Mouse (Mus musculus): ENCODE measurements around the gene Gsdmc3. TPM values are rescaled to one million over a fixed set of nuclear protein-coding genes. Genes with fewer than 3 reads are reported as not detected.
"Not testable (repeated sequence)": the region's sequence is repeated elsewhere in the genome, so short reads cannot be mapped to it uniquely, and the experiment has no call there.

Gene Gsdmc3
- total RNA-seq (2017): not detected in 2 replicates

DNA sequence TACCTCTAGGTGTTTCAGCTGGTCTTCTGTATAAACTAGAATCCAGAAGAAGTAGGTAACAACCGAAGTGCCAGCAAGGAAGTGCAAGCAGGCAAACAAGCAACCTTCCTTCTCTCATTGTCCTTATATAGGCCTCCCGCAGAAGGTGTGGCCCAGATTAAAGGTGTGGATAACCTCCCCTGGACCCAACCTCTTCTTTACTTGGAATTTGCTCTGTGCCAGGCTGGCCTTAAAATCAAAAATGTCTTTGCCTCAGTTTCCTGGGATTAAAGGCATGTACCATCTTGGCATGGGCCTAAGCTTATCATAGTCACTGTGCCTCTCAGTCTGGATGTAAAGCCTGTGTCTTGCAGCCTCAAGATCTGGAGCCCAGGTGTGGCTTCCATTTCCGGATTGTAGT lies at the start of gene Gsdmc3:
TSS of gene Gsdmc3 (minus strand) at position 101 of the 400 bp plus-strand sequence.
- not testable (repeated sequence) for ATAC-seq (replicated peaks; ENCODE audit: low read depth, poor library complexity, severe bottlenecking)

DNA sequence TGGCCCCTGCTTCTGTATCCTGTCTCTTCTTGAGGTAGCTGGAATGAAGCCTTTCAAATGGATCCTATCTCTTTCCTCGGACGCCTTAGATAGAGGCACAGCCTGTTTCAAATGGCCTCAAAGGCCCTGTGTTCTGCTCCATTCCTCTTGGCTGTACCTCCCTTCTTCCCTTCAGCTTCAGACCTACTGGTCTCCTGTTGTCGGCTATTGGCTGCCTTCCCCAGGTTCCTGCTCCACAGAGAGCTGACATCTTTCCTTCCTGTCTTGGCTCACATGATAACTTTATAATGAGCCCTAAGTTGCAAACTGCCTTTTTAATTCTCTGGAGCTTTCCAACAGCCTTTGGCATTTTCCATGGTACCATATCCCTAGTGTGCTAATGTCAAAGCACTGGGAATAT lies 47.8 kb upstream of the Gsdmc3 start:
- no peak for ATAC-seq (replicated peaks; ENCODE audit: low read depth, poor library complexity, severe bottlenecking)

DNA sequence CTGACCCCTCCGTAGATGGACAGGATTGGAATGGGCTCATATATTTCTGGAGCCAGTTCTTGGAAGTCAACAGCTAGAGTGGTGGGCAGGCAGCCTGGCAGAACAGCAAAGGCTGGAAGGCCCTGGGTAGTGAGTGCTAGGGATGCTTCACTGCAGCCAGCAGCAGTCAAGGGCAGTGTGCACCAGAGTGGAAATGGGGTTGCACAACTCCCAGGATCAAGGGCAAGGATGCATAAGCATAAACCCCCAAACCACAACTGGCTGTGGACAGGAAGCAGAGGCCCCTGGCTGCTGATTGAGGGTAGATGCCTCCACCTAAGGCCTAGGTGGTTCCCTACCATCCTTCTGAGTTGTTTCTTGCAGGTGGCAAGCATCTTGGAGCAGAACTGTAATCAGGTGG lies 46.1 kb upstream of the Gsdmc3 start:
- ATAC-seq (replicated peaks; ENCODE audit: low read depth, poor library complexity, severe bottlenecking): peak; percentile 87

DNA sequence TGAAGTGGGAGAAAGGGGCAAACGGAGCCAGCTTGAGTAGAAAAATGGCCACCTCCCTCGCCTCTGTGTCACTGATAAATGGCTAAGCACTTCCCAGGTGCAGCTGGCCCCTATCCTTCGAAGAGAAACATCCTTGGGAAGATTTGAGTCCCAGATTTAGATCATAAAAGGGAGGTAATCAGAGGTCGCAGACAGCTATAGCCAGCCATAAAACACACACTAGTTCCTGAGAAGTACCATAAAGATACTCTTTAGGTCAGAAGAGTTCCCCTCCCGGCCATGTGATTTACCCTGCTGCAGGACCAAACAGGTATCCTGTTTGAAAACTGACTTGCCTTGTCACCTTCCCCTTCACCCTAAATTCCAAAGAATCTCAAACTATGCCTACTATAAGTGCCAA lies 43.3 kb upstream of the Gsdmc3 start:
- ATAC-seq (replicated peaks; ENCODE audit: low read depth, poor library complexity, severe bottlenecking): not testable (repeated sequence)

DNA sequence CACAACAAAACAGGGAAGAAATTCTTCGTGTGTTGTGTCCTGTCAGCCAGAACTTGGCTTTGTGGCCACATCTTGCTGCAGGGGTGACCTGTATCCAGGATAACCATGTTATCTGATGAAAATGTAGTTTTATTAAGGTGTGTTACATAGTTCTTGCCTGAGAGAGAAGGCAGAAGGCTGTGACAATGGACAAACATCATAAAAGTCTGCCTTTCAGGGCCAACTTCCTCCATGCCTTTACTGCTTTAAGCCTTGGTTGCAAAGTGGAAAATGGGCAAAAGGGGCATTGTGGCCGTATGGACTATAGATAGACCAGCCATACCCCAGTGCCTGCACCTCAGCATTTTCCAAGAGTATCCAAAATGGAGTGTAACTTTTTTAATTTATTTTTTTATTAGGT lies 41.4 kb upstream of the Gsdmc3 start:
- not testable (repeated sequence) for ATAC-seq (replicated peaks; ENCODE audit: low read depth, poor library complexity, severe bottlenecking)

DNA sequence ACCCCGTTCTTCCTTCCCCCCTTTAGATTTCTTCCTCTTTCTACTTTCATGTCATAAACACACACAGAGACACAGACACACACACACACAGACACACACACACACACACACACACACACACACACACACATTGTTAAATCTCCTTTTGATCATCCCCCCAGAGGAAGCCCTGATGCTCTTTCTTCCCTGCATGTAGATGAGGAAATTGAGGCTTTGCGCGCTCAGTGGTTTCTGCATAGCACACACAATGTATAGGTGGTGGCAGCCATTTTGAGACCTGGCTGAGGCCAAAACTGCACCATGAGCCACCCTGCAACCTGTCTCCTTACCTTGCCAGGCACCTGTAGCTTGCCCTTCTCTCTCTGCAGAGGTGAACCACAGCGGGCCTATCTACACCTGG lies 38.2 kb upstream of the Gsdmc3 start:
- 0 out of 2 replicates have a peak, but pooled peaks have one; percentile 29 for ATAC-seq (replicated peaks; ENCODE audit: low read depth, poor library complexity, severe bottlenecking)

DNA sequence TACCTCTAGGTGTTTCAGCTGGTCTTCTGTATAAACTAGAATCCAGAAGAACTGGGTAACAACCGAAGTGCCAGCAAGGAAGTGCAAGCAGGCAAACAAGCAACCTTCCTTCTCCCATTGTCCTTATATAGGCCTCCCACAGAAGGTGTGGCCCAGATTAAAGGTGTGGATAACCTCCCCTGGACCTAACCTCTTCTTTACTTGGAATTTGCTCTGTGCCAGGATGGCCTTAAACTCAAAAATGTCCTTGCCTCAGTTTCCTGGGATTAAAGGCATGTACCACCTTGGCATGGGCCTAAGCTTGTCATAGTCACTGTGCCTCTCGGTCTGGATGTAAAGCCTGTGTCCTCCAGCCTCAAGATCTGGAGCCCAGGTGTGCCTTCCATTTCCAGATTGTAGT lies 33.8 kb upstream of the Gsdmc3 start, which contains the start of gene Gsdmc4:
TSS of gene Gsdmc4 (minus strand) at position 101 of the 400 bp plus-strand sequence.
- not testable (repeated sequence) for ATAC-seq (replicated peaks; ENCODE audit: low read depth, poor library complexity, severe bottlenecking)

DNA sequence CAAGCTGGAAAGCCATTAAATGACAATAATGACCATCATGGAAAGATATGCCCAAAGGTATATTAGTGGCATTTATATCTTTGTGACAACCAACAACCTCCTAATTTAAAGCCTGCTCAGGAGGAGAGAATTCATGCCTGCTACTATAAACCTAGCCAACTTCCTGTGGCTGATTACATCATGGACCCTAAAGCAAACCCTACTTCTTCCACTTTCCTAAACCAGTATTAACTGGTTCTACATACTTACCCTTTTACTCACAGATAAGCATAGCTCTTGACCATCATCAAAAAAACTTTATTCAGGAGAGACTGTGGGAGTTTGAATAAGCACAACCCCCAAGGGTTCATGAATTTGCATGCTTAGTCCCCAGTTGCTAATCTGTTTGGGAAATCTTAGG lies 31.5 kb upstream of the Gsdmc3 start:
- not testable (repeated sequence) for ATAC-seq (replicated peaks; ENCODE audit: low read depth, poor library complexity, severe bottlenecking)

DNA sequence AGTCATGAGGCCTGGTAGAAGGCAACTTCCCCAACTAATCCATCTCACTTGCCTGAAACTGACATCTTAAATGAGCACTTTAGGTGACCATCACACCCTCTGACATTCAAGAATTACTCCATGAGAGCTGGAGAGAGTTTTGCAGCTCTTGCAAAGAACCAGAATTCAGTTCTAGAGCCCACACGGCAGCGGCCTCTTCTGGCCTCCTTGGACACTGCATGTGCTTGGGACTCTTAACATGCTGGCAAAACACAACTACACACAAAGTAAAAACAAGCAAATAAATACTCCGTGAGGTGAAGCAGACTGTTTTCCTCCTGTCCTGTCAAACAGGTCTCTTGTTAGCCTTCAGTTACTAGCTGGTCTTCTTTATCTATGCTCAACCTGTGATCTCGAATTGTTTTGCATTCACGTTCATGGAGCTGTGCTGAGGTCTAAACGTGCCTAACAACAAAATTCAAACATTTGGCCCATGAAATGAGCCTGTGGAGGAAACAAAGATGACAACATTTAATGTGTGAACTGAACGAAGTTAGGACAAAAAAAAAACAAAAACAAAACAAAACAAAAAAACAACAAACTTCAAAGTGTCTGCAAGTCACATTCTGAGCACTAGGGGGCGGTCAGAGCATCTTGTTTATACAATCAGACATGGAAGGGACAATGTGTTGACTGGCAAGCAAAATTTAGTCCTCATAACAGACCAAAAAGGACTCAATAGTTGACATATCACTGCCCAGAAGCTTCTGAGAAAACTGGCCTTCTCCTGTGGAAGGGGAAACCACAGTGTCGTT lies 17.4 kb upstream of the Gsdmc3 start:
- peak; percentile 91 for ATAC-seq (replicated peaks; ENCODE audit: low read depth, poor library complexity, severe bottlenecking)

DNA sequence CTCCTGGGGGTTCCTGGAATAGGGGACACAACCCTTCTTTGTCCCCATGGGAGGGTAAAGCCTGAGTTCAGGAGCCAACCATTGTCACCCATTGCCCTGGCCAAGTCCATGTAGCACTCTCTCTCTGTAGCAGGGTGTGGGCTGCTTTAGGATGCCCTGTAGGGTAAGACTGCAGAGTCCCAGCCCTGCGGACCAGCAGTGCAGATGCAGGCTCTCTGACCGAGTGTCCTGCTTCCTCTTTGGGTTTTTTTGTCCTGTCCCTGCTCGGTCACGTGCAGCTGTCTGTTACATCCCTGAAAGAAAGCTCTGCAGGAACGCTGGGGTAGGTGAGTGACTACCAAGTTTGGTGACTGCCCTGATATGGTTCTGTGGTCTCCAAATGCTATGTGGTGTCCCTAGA lies 10.1 kb upstream of the Gsdmc3 start:
- ATAC-seq (replicated peaks; ENCODE audit: low read depth, poor library complexity, severe bottlenecking): peak; percentile 18; the same call in 1 of the 2 replicates

DNA sequence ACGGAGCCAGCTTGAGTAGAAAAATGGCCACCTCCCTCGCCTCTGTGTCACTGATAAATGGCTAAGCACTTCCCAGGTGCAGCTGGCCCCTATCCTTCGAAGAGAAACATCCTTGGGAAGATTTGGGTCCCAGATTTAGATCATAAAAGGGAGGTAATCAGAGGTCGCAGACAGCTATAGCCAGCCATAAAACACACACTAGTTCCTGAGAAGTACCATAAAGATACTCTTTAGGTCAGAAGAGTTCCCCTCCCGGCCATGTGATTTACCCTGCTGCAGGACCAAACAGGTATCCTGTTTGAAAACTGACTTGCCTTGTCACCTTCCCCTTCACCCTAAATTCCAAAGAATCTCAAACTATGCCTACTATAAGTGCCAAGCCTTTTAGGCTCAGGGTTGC lies 9.6 kb upstream of the Gsdmc3 start:
- ATAC-seq (replicated peaks; ENCODE audit: low read depth, poor library complexity, severe bottlenecking): not testable (repeated sequence)

DNA sequence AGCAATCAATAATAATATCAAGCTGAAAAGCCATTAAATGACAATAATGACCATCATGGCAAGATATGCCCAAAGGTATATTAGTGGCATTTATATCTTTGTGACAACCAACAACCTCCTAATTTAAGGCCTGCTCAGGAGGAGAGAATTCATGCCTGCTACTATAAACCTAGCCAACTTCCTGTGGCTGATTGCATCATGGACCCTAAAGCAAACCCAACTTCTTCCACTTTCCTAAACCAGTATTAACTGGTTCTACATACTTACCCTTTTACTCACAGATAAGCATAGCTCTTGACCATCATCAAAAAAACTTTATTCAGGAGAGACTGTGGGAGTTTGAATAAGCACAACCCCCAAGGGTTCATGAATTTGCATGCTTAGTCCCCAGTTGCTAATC lies 2.2 kb downstream of the Gsdmc3 start:
- peak; percentile 60; the same call in 1 of the 2 replicates for ATAC-seq (replicated peaks; ENCODE audit: low read depth, poor library complexity, severe bottlenecking)

DNA sequence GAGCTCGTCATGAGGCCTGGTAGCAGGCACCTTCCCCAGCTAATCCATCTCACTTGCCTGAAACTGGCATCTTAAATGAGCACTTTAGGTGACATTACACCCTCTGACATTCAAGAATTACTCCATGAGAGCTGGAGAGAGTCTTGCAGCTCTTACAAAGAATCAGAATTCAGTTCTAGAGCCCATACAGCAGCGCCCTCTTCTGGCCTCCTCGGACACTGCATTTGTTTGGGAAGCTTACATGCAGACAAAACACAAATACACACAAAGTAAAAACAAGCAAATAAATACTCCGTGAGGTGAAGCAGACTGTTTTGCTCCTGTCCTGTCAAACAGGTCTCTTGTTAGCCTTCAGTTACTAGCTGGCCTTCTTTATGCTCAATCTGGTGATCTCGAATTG lies 16.4 kb downstream of the Gsdmc3 start:
- not testable (repeated sequence) for ATAC-seq (replicated peaks; ENCODE audit: low read depth, poor library complexity, severe bottlenecking)

Other genes starting within 250 kb of the Gsdmc3 start
- gene Gsdmc2, start 33.4 kb downstream of the Gsdmc3 start, total RNA-seq (2017): not detected in 2 replicates
- not detected in 2 replicates for gene Gsdmc4, start 33.7 kb upstream of the Gsdmc3 start, total RNA-seq (2017)
- 118 and 148 TPM in 2 replicates for gene Fam49b, start 181.9 kb upstream of the Gsdmc3 start, total RNA-seq (2017)

Data from common myeloid progenitor, adult 5-6 weeks (primary cell).